Mouse (Mus musculus) liver, embryonic 14 days (tissue): ENCODE data around the gene Eif2b5. TPM values are rescaled to one million over a fixed set of nuclear protein-coding genes. Genes with fewer than 3 reads are reported as not detected.

Experiments
- polyA plus RNA-seq: library from polyadenylated mRNA; depleted of rRNA; stranded (reverse); fragments of >200 nt; gene quantifications from 2 replicates; pipeline ENCODE4 v1.2.3, GENCODE M21; 2012; rRNA removed

The Eif2b5 gene
- polyA plus RNA-seq: 23.8 and 28.6 TPM in 2 replicates

DNA sequence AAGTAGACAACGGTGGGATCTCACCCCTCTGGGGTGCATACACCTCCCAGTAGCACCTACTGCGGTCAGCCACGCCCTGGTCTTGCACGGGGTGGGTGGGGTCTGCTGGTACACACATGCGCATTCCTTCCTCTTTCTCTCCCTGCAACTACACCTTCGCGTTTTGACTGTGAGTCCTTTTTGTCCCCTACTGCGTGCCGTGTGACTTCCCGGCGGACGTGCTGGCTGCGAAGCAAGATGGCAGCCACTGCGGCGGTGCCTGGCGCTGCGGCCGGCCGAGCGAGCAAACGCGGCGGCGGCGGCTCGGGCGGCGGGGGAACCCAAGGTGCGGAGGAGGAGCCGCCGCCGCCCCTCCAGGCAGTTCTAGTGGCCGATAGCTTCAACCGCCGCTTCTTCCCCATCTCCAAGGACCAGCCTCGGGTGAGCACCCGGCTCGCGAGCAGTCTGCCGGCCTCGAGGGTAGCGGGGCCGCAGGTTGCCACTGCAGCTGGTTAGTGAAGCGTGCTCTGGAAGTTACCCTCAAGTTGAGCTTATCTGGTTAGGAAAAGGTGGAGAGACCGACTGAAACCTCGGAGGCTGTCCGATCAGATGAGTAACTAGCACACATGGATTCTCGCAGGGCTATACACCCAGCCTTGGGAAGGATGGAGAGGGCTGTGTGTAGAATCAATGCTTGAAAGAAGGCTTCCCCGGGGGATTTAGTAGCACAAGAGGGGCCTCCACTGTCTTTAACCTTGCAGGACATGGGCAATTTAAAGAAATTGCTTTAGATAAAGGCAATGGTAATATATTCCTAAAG is at the start of gene Eif2b5:
Gene Eif2b5 (plus strand): TSS at position 141 of the 799 bp plus-strand sequence.

DNA sequence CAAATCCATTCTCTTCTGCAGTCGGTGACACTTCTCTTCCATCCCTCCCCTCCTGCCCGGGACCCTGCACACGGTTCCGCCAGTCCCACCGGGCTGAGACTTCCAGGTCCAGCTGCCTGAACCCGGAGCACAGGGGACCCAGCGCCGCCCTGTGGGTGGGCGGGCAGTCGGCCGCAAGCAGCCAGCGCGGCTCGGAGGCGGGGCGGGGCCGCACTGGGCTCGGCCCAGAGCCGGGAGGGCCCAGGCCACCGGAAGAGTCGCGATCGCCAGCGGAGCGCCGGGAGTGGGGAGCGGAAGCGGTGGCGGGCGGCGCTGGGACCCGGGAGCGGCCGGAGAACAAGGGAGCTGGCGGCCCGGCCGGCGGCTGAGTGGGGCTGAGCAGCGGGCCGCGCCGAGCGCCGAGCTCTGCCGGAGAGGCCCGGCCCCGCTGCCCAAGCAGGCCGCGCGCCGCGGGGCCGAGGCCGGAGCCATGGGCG is 18.1 kb downstream of the Eif2b5 start, which contains the start of gene Dvl3:
Gene Dvl3 (plus strand): TSS at position 257 of the 476 bp plus-strand sequence.

DNA sequence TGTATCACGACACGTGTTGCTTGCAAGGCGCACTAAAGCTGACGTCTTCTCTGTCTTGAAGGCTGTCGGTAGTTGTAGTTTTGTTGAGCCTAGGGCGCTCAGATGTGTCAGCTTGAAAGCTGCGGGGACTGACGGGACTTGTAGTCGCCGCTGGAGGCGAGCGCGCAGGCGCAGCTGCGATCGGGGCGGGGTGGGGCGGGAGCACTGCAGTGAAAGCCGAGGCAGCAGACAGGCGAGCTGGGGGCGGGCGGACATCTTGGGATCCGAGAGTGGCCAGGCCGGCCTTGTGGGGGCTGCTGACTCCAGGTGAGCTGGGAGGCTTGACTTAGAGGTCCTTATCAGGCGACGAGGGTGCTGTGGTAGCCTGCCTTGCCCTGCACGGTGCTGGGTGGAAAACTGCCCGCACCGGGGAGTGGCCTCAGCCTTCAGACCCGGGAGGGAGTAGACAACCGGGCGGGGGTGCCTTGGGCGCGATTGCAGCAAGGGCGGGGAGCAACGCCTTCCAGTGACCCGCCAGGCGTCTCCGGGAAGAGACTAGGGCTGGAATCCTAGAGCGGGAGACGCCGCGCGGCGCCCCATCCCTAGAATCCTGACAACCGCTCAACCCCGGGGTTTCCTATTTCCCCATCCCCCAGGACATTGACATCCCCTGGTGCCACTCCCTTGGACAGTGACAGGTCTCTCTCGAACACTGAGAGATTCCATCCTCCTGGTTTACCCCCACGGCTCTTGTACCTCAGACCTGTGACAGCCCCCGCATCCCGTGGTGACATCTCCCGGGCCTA is 36.9 kb downstream of the Eif2b5 start, which contains the start of gene Ap2m1:
Gene Ap2m1 (plus strand): TSS at position 183 of the 785 bp plus-strand sequence.

DNA sequence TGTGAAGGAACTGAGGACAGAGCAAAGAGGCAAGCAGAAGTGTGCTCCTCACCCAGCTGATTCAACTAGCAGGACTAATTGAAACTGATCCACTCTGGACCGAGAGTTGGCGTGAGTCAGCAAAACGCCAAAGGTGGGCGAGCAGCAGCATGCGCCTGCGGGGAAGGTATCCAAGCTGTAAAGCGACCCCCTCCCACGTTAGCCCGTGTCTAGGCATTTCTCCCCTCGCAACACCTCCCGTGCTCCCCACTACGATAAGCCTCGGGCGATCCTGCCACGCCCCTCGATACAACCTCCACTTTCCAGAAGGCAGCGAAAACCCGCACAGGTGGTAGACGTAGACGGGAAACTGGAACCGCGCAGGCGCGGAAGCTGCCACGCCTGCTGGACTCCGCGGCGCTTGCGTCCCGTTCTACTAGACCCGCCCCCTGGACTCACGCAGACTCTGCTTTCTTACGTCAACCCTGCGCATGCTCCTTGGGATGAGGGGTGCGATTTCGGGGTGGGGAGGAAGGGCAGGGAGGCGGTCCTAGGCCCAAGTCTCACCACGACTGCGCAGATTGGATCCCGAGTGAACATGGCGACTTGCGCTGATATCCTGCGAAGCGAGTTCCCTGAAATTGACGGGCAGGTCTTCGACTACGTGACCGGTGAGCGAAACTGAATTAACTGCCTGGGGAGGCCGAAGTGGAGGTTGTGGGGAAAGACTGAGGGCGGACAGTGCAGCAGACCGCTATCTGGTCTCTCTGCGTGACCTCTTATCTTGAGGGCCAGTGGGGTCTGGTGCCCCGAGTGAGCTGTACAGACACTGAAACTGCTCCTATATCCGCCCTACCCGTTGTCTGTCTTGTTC is 49.7 kb downstream of the Eif2b5 start, which contains the start of gene Abcf3:
Gene Abcf3 (plus strand): TSS at position 482 of the 853 bp plus-strand sequence.

Other genes starting within 250 kb of the Eif2b5 start
- gene Parl, start 196.4 kb upstream of the Eif2b5 start, polyA plus RNA-seq: 19.3 and 22.8 TPM in 2 replicates
- gene Cyp2ab1, start 173.4 kb upstream of the Eif2b5 start, polyA plus RNA-seq: 0.01 TPM in 1 of 2 replicates, not detected in the other
- 21.9 and 24.6 TPM in 2 replicates for gene Abcc5, start 72.4 kb upstream of the Eif2b5 start, polyA plus RNA-seq
- 7.1 and 7.5 TPM in 2 replicates for gene Dvl3, start 18.2 kb downstream of the Eif2b5 start, polyA plus RNA-seq
- 241 and 297 TPM in 2 replicates for gene Ap2m1, start 36.7 kb downstream of the Eif2b5 start, polyA plus RNA-seq
- 14.6 and 15.9 TPM in 2 replicates for gene Abcf3, start 49.8 kb downstream of the Eif2b5 start, polyA plus RNA-seq
- gene Vwa5b2, start 90.7 kb downstream of the Eif2b5 start, polyA plus RNA-seq: 0.19 and 0.21 TPM in 2 replicates
- 9.0 and 11.2 TPM in 2 replicates for gene Eef1akmt4, start 112.8 kb downstream of the Eif2b5 start, polyA plus RNA-seq
- 0.01 TPM in 1 of 2 replicates, not detected in the other for gene Gm49333, start 112.8 kb downstream of the Eif2b5 start, polyA plus RNA-seq
- gene Alg3, start 112.9 kb downstream of the Eif2b5 start, polyA plus RNA-seq: 7.5 and 9.8 TPM in 2 replicates
- 0.23 and 0.29 TPM in 2 replicates for gene Camk2n2, start 122.5 kb downstream of the Eif2b5 start, polyA plus RNA-seq
- gene Ece2, start 131.0 kb downstream of the Eif2b5 start, polyA plus RNA-seq: 0.16 and 0.19 TPM in 2 replicates
- 86.8 and 102 TPM in 2 replicates for gene Psmd2, start 152.8 kb downstream of the Eif2b5 start, polyA plus RNA-seq
- gene Eif4g1, start 169.5 kb downstream of the Eif2b5 start, polyA plus RNA-seq: 98.6 and 104 TPM in 2 replicates
- 1.0 and 1.1 TPM in 2 replicates for gene Fam131a, start 194.4 kb downstream of the Eif2b5 start, polyA plus RNA-seq
- gene Polr2h, start 218.8 kb downstream of the Eif2b5 start, polyA plus RNA-seq: 33.4 and 36.2 TPM in 2 replicates
- 13.0 and 15.9 TPM in 2 replicates for gene Clcn2, start 218.9 kb downstream of the Eif2b5 start, polyA plus RNA-seq
- gene Chrd, start 234.3 kb downstream of the Eif2b5 start, polyA plus RNA-seq: 0.56 and 0.70 TPM in 2 replicates
- gene Thpo, start 235.7 kb downstream of the Eif2b5 start, polyA plus RNA-seq: 1.9 and 2.4 TPM in 2 replicates